Mouse (Mus musculus): ENCODE results near the gene Snd1. TPM values are rescaled to one million over a fixed set of nuclear protein-coding genes. Genes with fewer than 3 reads are reported as not detected.
A peak's percentile ranks its signal among the peaks of the same experiment; 100 is the strongest.

The Snd1 gene
- polyA plus RNA-seq, 1 experiment: 57.6 TPM

- Histone ChIP-seq H3K27me3 (replicated peaks) (peaks cover 26% of the 10 kb centered on the region), H3K4me1 (peaks cover 6% of the 10 kb centered on the region), H3K36me3 (replicated peaks; ENCODE audit: low read length) (no peaks in the 10 kb centered on the region), H3K9me3 (no peaks in the 10 kb centered on the region), H3K4me3 (replicated peaks) (no peak overlapping the region)
- TF ChIP-seq FLI1 (IDR thresholded peaks at IDR 0.05; ENCODE audit: low read length): no peak
- no peak for TF ChIP-seq GATA1 (IDR thresholded peaks at IDR 0.05; ENCODE audit: borderline replicate concordance, low read length)
Observed at GRCm38 (mm10) chr6:28459221-28459668, 15.7 kb upstream of the Snd1 start.

GRCm38 (mm10) chr6:28460534-28460933 lies 14.4 kb upstream of the Snd1 start:
- TF ChIP-seq GATA1 (IDR thresholded peaks at IDR 0.05; ENCODE audit: borderline replicate concordance, low read length): no peak
- TF ChIP-seq FLI1 (IDR thresholded peaks at IDR 0.05; ENCODE audit: low read length): no peak
- H3K4me3 ChIP-seq (replicated peaks): no peak overlapping the region
- no peaks in the 10 kb centered on the region for H3K9me3 ChIP-seq
- peaks cover 30% of the 10 kb centered on the region for H3K27me3 ChIP-seq (replicated peaks)
- H3K4me1 ChIP-seq: peaks cover 6% of the 10 kb centered on the region
- no peaks in the 10 kb centered on the region for H3K36me3 ChIP-seq (replicated peaks; ENCODE audit: low read length)

- no peaks in the 10 kb centered on the region for H3K9me3 ChIP-seq
- no peaks in the 10 kb centered on the region for H3K36me3 ChIP-seq (replicated peaks; ENCODE audit: low read length)
- peaks cover 6% of the 10 kb centered on the region for H3K4me1 ChIP-seq
- H3K27me3 ChIP-seq (replicated peaks): peaks cover 21% of the 10 kb centered on the region
- no peak overlapping the region for H3K4me3 ChIP-seq (replicated peaks)
- no peak for TF ChIP-seq FLI1 (IDR thresholded peaks at IDR 0.05; ENCODE audit: low read length)
- TF ChIP-seq GATA1 (IDR thresholded peaks at IDR 0.05; ENCODE audit: borderline replicate concordance, low read length): no peak
Observed at GRCm38 (mm10) chr6:28464630-28465029, 10.3 kb upstream of the Snd1 start.

GRCm38 (mm10) chr6:28470017-28470602 lies 4.8 kb upstream of the Snd1 start:
- Histone ChIP-seq H3K36me3 (replicated peaks; ENCODE audit: low read length) (no peaks in the 10 kb centered on the region), H3K4me3 (replicated peaks) (no peak overlapping the region), H3K4me1 (peaks cover 27% of the 10 kb centered on the region), H3K9me3 (no peaks in the 10 kb centered on the region), H3K27me3 (replicated peaks) (peaks cover 2% of the 10 kb centered on the region)
- TF ChIP-seq FLI1 (IDR thresholded peaks at IDR 0.05; ENCODE audit: low read length) (no peak), GATA1 (IDR thresholded peaks at IDR 0.05; ENCODE audit: borderline replicate concordance, low read length) (no peak)

GRCm38 (mm10) chr6:28470621-28471020 lies 4.3 kb upstream of the Snd1 start:
- Histone ChIP-seq H3K36me3 (replicated peaks; ENCODE audit: low read length) (no peaks in the 10 kb centered on the region), H3K4me1 (peaks cover 27% of the 10 kb centered on the region), H3K9me3 (no peaks in the 10 kb centered on the region), H3K27me3 (replicated peaks) (peaks cover 2% of the 10 kb centered on the region), H3K4me3 (replicated peaks) (no peak overlapping the region)
- no peak for TF ChIP-seq GATA1 (IDR thresholded peaks at IDR 0.05; ENCODE audit: borderline replicate concordance, low read length)
- no peak for TF ChIP-seq FLI1 (IDR thresholded peaks at IDR 0.05; ENCODE audit: low read length)

- no peak overlapping the region for H3K4me3 ChIP-seq (replicated peaks)
- no peak for TF ChIP-seq GATA1 (IDR thresholded peaks at IDR 0.05; ENCODE audit: borderline replicate concordance, low read length)
- TF ChIP-seq FLI1 (IDR thresholded peaks at IDR 0.05; ENCODE audit: low read length): no peak
- H3K36me3 ChIP-seq (replicated peaks; ENCODE audit: low read length): no peaks in the 10 kb centered on the region
- peaks cover 2% of the 10 kb centered on the region for H3K27me3 ChIP-seq (replicated peaks)
- peaks cover 27% of the 10 kb centered on the region for H3K4me1 ChIP-seq
- H3K9me3 ChIP-seq: no peaks in the 10 kb centered on the region
Observed at GRCm38 (mm10) chr6:28471284-28472035, 3.5 kb upstream of the Snd1 start.

GRCm38 (mm10) chr6:28474211-28474610 lies 728 bp upstream of the Snd1 start:
- H3K4me3 ChIP-seq (replicated peaks): no peak overlapping the region
- TF ChIP-seq FLI1 (IDR thresholded peaks at IDR 0.05; ENCODE audit: low read length) (no peak), GATA1 (IDR thresholded peaks at IDR 0.05; ENCODE audit: borderline replicate concordance, low read length) (no peak)
- no peaks in the 10 kb centered on the region for H3K9me3 ChIP-seq
- H3K4me1 ChIP-seq: peaks cover 40% of the 10 kb centered on the region
- H3K27me3 ChIP-seq (replicated peaks): peaks cover 2% of the 10 kb centered on the region
- no peaks in the 10 kb centered on the region for H3K36me3 ChIP-seq (replicated peaks; ENCODE audit: low read length)

GRCm38 (mm10) chr6:28479865-28480751 lies 5.2 kb downstream of the Snd1 start:
- TF ChIP-seq GATA1 (IDR thresholded peaks at IDR 0.05; ENCODE audit: borderline replicate concordance, low read length) (no peak), FLI1 (IDR thresholded peaks at IDR 0.05; ENCODE audit: low read length) (peak; percentile 65)
- H3K36me3 ChIP-seq (replicated peaks; ENCODE audit: low read length): peaks cover 18% of the 10 kb centered on the region
- peaks cover 59% of the 10 kb centered on the region for H3K4me1 ChIP-seq
- peak overlapping the region; percentile 99 for H3K4me3 ChIP-seq (replicated peaks)
- H3K27me3 ChIP-seq (replicated peaks): no peaks in the 10 kb centered on the region
- H3K9me3 ChIP-seq: no peaks in the 10 kb centered on the region

- H3K4me1 ChIP-seq: peaks cover 67% of the 10 kb centered on the region
- H3K9me3 ChIP-seq: no peaks in the 10 kb centered on the region
- H3K36me3 ChIP-seq (replicated peaks; ENCODE audit: low read length): peaks cover 26% of the 10 kb centered on the region
- H3K4me3 ChIP-seq (replicated peaks): peak overlapping the region; percentile 99
- TF ChIP-seq FLI1 (IDR thresholded peaks at IDR 0.05; ENCODE audit: low read length) (no peak), GATA1 (IDR thresholded peaks at IDR 0.05; ENCODE audit: borderline replicate concordance, low read length) (no peak)
- H3K27me3 ChIP-seq (replicated peaks): no peaks in the 10 kb centered on the region
Observed at GRCm38 (mm10) chr6:28480752-28481492, 6.0 kb downstream of the Snd1 start.
